Mouse (Mus musculus) urinary bladder, postnatal 10 days (tissue): ENCODE data around the gene Aqp11.
A peak's percentile ranks its signal among the peaks of the same experiment; 100 is the strongest.

Source experiments
- DNase-seq: peaks from one replicate; pipeline ENCODE4 v3.0.0; 2022; ENCODE audit warnings: low spot score

Aqp11 gene

GRCm38 (mm10) chr7:97737638-97738456 is at the start of gene Aqp11:
Gene Aqp11 (minus strand): TSS chr7:97738289.
- peak; percentile 30 for DNase-seq

GRCm38 (mm10) chr7:97783523-97783922 is 45.4 kb upstream of the Aqp11 start:
- DNase-seq = no peak

GRCm38 (mm10) chr7:97781496-97781895 is 43.4 kb upstream of the Aqp11 start:
- DNase-seq = no peak

- no peak for DNase-seq
Measured at GRCm38 (mm10) chr7:97780815-97781214, 42.7 kb upstream of the Aqp11 start.

- DNase-seq = no peak
Measured at GRCm38 (mm10) chr7:97780222-97780621, 42.1 kb upstream of the Aqp11 start.

- no peak for DNase-seq
Measured at GRCm38 (mm10) chr7:97777191-97777590, 39.1 kb upstream of the Aqp11 start.

- DNase-seq = no peak
Measured at GRCm38 (mm10) chr7:97775923-97776322, 37.8 kb upstream of the Aqp11 start.

- no peak for DNase-seq
Measured at GRCm38 (mm10) chr7:97775380-97775779, 37.3 kb upstream of the Aqp11 start.

- no peak for DNase-seq
Measured at GRCm38 (mm10) chr7:97770841-97771620, 32.9 kb upstream of the Aqp11 start.

GRCm38 (mm10) chr7:97769020-97769419 is 30.9 kb upstream of the Aqp11 start:
- DNase-seq = no peak

GRCm38 (mm10) chr7:97767841-97768240 is 29.8 kb upstream of the Aqp11 start:
- no peak for DNase-seq

- DNase-seq = no peak
Measured at GRCm38 (mm10) chr7:97766406-97767166, 28.5 kb upstream of the Aqp11 start.

GRCm38 (mm10) chr7:97765963-97766347 is 27.9 kb upstream of the Aqp11 start:
- DNase-seq = no peak

- no peak for DNase-seq
Measured at GRCm38 (mm10) chr7:97765181-97765962, 27.3 kb upstream of the Aqp11 start.

- no peak for DNase-seq
Measured at GRCm38 (mm10) chr7:97764591-97764990, 26.5 kb upstream of the Aqp11 start.

- no peak for DNase-seq
Measured at GRCm38 (mm10) chr7:97756967-97757881, 19.1 kb upstream of the Aqp11 start.

GRCm38 (mm10) chr7:97749207-97750190 is 11.4 kb upstream of the Aqp11 start:
- DNase-seq = no peak

GRCm38 (mm10) chr7:97748527-97749206 is 10.6 kb upstream of the Aqp11 start:
- DNase-seq = no peak
